Mouse (Mus musculus) common myeloid progenitor, adult 5-6 weeks (primary cell): ENCODE data around the gene Zfp949. TPM values are rescaled to one million over a fixed set of nuclear protein-coding genes. Genes with fewer than 3 reads are reported as not detected.

Experiments used
- ATAC-seq: replicated peaks from 2 replicates; pipeline ENCODE4 v1.8.0; 2016; ENCODE audit warnings: low read depth, mild to moderate bottlenecking, moderate TSS enrichment, inconsistent platforms; ENCODE audit not compliant: poor library complexity, severe bottlenecking
- total RNA-seq: library from RNA; stranded (forward); fragments of 200-1000, 187-1606 nt; gene quantifications from 2 replicates; pipeline ENCODE4 v1.2.3, GENCODE M21; 2017

Zfp949 gene
- 10.4 and 11.4 TPM in 2 replicates for total RNA-seq

DNA sequence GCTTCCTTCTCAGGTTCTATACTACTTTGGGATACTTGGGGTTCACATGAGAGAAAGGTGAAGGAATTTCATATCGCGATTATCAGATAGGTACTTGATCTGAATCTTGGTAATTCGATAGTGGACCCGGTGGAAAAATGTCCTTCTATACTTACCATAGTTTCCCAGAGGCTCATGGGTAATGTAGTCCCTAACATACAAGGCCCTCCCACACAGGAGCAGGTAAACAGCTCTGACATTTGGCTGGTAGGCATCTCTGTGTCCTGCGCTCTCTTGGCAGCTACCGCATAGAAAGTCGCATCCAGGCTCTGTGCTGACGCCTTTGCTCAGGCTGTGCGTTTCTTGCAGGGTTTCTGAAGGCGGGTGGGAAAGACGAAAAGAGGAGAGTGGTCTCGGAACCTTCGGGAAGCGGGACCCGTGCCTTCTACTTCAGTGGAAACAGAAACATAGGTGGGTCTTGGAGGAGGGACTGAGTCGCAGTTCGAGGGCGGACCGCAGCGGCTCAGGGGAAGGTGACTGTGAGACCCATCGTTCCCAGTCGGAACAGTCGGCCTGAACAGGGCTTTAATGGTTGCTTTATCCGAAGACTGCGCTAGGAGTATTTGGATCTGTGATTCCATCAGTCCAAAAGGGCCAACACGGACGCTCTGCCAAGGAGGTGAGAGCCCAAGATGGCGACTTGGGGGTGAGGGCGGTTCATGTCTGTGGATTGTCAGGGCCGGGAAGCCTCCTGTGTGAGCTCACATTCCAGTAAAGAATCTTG is at the start of gene Zfp949:
TSS of gene Zfp949 (plus strand) at position 170 of the 763 bp plus-strand sequence.
- peak; percentile 80 for ATAC-seq

- peak; percentile 85 for ATAC-seq
These were observed 47.7 kb upstream of the Zfp949 start for GRCm38 (mm10) chr9:88500112-88500511.

DNA sequence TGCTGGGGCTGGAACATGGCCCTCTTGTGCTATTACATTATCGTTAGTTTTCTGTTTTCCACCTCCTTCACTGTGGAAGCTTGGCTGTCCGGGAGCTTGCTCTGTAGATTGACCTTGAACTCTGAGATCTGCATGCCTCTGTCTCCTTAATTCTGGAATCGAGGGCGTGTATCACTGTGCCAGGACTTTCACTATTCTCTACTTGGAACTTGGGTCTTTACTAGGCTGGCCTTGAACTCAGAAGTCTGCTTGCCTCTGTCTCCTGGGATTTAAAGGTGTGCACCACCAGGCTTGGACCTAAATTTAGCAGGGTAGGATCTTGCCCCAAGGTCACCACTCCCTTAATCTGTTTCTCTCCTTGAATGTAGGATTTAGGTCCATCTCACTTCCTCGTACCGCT is 46.0 kb upstream of the Zfp949 start:
- ATAC-seq: no peak

DNA sequence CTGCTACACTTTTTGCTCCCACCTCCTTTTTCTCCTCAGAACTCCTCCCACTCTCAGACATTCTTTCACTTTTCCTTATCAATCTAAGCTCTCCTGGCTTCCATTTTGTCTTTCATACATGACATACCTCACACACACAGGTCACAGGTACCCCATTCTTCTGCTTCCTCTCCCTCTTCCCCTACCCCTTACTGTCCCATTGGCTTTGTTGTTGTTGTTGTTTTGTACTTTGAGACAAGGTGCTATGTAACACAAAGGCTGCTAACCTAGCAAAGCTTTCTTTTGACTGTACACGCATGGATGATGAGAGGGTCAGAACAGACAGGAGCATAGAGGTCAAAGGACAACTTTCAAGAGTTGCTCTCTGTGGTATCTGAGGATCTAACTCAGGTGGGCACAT is 32.3 kb upstream of the Zfp949 start:
- no peak for ATAC-seq

- no peak for ATAC-seq
These were observed 31.3 kb upstream of the Zfp949 start for GRCm38 (mm10) chr9:88516361-88516995.

DNA sequence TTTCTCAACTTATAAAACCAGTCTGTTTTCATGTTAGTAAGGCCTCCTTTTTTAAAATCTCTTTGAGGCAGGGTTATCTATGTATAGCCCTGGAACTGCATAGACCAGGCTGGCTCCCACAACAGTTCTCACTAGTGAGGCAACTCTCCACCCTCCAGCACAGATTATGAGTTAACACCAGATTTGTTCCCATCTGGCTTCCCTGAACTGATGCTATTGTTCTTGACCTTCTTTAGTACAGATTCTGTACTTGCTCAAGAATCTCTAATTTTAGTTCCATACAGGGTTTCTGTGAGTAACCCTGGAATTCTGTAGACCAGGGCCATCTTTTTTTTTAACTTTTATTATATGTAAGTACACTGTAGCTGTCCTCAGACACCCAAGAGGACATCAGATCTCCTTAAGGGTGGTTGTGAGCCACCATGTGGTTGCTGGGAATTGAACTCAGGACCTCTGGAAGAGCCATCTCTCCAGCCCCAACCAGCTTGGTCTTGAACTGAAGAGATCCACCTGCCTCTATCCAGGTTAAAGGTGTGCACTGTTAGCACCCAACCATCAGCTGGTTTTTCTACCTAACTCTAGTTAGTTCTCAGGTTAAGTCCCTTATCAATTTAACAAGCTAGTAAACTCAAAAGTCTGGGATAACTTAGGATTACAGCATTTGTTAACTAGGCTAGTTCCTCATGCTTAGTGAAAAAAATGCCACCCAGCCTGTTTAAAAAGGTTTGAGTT is 28.3 kb upstream of the Zfp949 start:
- no peak for ATAC-seq

DNA sequence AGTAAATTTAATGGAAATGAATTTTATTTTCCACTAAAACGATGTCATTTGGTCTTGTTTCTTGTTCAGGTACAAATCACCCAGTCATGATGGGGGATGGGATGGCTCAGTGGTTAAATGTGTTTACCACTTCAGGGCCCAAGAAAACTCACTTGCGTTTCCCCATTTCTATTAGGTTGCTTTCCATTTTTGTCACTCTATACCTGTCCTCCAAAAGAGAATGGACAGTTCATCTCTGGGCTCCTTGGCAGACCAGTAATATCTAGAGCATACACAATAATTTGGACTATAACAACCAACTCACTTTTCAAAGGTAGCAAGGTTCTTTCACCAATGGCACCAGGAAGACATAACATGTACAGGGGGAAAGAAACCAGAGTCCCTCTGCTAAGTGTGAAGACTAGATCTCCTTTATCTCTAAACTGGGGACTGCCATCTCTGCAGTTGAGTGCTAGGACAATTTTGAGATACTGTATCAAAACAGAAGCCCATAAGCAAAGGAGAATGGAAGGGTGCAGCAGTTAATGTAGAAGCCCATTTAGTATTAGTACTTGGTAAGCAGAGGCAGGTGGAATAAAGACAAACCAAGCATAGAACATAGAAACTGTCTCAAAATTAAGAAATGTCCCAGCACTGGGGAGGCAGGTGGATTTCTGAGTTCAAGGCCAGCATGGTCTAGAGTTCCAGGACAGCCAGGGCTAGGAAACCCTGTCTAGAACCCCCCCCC is 27.5 kb upstream of the Zfp949 start:
- no peak for ATAC-seq

GRCm38 (mm10) chr9:88520849-88521483 is 26.9 kb upstream of the Zfp949 start:
- no peak for ATAC-seq

DNA sequence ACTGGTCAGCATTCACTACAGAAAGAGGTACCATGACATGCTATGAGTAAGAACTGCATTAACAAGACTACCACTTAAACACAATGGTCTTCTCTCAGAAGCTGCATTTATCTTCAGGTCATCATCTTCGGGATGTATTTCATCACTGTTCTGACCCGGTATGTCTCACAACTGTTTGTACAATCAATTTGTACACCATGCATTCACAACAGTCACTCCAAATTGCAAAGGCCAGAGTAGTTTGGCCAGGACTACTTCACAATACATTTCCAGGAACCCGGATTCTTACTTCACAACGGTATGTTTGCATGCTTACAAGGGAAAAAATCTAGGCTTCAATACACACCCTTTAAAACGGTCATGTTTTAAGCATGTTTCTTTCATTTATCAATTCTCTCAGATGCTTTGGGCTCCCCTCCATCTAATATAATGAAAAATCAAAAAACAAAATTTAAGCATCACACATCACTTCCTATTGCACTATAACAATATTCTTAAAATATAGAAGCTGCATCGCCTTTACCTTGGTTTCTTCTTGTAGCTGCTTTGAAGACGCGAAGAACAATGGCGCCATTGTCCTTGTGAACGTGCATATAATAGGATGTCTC is 25.8 kb upstream of the Zfp949 start:
- no peak for ATAC-seq

GRCm38 (mm10) chr9:88522569-88523334 is 25.1 kb upstream of the Zfp949 start:
- peak; percentile 83 for ATAC-seq

DNA sequence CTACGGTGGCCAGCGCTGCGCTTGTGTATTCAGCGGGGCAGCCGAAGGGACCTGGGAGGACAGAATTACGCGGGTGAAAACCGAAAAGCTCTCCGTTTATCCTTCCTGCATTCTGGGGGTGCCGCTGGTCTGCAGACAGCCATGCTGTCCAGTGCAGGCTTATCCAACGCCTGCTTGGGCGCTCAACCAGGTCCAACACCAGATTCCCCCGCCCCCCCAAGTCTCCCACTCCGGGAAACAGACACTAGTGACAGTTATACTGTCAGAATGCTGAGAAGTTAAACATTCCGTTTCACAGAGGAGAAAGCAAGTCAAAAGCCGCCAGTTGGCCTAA is 24.5 kb upstream of the Zfp949 start:
- ATAC-seq: no peak

DNA sequence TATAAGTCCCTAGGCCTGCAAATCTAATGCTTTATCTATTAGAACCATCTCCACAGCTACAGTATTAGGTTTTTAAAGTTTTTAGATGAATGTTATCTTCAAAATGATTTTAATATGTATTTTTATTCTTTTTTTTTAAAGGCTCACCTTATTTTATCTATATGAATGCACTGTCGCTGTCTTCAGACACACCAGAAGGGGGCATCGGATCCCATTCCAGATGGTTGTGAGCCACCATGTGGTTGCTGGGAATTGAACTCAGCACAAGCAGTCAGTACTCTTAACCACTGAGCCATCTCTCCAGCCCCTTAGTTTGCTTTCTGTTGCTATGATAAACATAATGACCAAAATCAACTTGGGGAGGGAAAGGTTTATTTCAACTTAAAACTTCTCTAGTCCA is 23.5 kb upstream of the Zfp949 start:
- no peak for ATAC-seq

- ATAC-seq: no peak
These were observed 23.0 kb upstream of the Zfp949 start for GRCm38 (mm10) chr9:88524796-88525195.

- no peak for ATAC-seq
These were observed 22.5 kb upstream of the Zfp949 start for GRCm38 (mm10) chr9:88525341-88525740.

GRCm38 (mm10) chr9:88527956-88528355 is 19.9 kb upstream of the Zfp949 start:
- ATAC-seq: no peak

DNA sequence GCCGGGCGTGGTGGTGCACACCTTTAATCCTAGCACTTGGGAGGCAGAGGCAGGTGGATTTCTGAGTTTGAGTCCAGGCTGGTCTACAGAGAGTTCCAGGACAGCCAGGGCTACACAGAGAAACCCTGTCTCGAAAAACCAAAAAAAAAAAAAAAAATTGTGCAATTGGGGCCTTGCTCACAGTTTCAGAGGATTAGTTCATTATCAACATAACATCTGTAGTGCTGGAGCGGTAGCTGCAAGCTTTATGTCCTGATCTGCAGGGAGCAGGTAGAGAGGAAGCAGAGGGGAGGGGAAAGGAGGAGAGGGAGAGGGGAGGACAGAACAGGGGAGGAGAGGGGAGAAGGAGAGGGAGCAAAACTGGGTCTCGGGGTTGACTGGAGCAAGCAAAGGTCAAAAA is 19.1 kb upstream of the Zfp949 start:
- ATAC-seq: no peak

GRCm38 (mm10) chr9:88529571-88529970 is 18.2 kb upstream of the Zfp949 start:
- ATAC-seq: no peak

- no peak for ATAC-seq
These were observed 17.7 kb upstream of the Zfp949 start for GRCm38 (mm10) chr9:88529979-88530580.

DNA sequence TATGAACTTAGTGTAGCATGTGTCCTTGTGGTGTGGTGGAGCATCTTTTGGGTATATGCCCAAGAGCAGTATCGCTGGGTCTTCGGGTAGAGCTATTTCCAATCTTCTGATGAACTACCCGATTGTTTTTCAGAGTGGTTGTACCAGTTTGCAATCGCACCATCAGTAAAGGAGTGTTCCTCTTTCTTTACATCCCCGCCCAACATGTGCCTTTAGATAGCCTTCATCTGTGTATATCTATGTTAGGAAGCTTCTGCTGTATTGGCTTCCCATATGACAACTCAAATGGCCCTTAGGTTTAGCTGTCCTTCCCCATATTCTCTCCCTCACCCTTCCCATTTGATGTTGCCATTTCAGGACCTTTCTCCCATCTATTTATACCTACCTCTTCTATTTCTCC is 13.7 kb upstream of the Zfp949 start:
- no peak for ATAC-seq
